Mouse (Mus musculus): ENCODE measurements around the gene Tmppe.
"Not testable (repeated sequence)": the region's sequence is repeated elsewhere in the genome, so short reads cannot be mapped to it uniquely, and the experiment has no call there.

Tmppe gene

GRCm38 (mm10) chr9:114400949-114401684, at the start of gene Tmppe, which contains the start of gene Glb1:
Tmppe (plus strand) TSS chr9:114401105.
Glb1 (plus strand) TSS chr9:114401076.
- in situ Hi-C loops (cut with MboI, MseI), result no loop called here

- in situ Hi-C loops (cut with MboI, MseI), result no loop called here
Measured at GRCm38 (mm10) chr9:114367783-114368470, 33.0 kb upstream of the Tmppe start.

GRCm38 (mm10) chr9:114368471-114368858, 32.4 kb upstream of the Tmppe start:
- in situ Hi-C loops (cut with MboI, MseI), result no loop called here

GRCm38 (mm10) chr9:114369389-114369788, 31.5 kb upstream of the Tmppe start:
- in situ Hi-C loops (cut with MboI, MseI), result not testable (repeated sequence)

GRCm38 (mm10) chr9:114371717-114372116, 29.2 kb upstream of the Tmppe start:
- in situ Hi-C loops (cut with MboI, MseI), result loop anchor here (5.0 kb wide), 1 partner anchor 279 kb away; no protein-coding TSS in a partner anchor

- in situ Hi-C loops (cut with MboI, MseI), result no loop called here
Measured at GRCm38 (mm10) chr9:114375276-114375962, 25.5 kb upstream of the Tmppe start.

GRCm38 (mm10) chr9:114377168-114377567, 23.7 kb upstream of the Tmppe start:
- in situ Hi-C loops (cut with MboI, MseI), result no loop called here

GRCm38 (mm10) chr9:114379871-114380270, 21.0 kb upstream of the Tmppe start:
- in situ Hi-C loops (cut with MboI, MseI), result loop anchor here (5.0 kb wide), 1 partner anchor 63 kb away; no protein-coding TSS in a partner anchor

GRCm38 (mm10) chr9:114380881-114381733, 19.8 kb upstream of the Tmppe start:
- in situ Hi-C loops (cut with MboI, MseI), result loop anchor here (5.0 kb wide), 1 partner anchor 64 kb away; no protein-coding TSS in a partner anchor

- in situ Hi-C loops (cut with MboI, MseI), result loop anchor here (5.0 kb wide), 1 partner anchor 66 kb away; no protein-coding TSS in a partner anchor
Measured at GRCm38 (mm10) chr9:114382936-114383710, 17.8 kb upstream of the Tmppe start.

- in situ Hi-C loops (cut with MboI, MseI), result loop anchor here (5.0 kb wide), 1 partner anchor 67 kb away; no protein-coding TSS in a partner anchor
Measured at GRCm38 (mm10) chr9:114384691-114385090, 16.2 kb upstream of the Tmppe start.

- in situ Hi-C loops (cut with MboI, MseI), result no loop called here
Measured at GRCm38 (mm10) chr9:114385160-114385559, 15.7 kb upstream of the Tmppe start.

GRCm38 (mm10) chr9:114387086-114387485, 13.8 kb upstream of the Tmppe start:
- in situ Hi-C loops (cut with MboI, MseI), result no loop called here

- in situ Hi-C loops (cut with MboI, MseI), result no loop called here
Measured at GRCm38 (mm10) chr9:114388288-114388687, 12.6 kb upstream of the Tmppe start.

- in situ Hi-C loops (cut with MboI, MseI), result no loop called here
Measured at GRCm38 (mm10) chr9:114388701-114389370, 12.1 kb upstream of the Tmppe start.

- in situ Hi-C loops (cut with MboI, MseI), result no loop called here
Measured at GRCm38 (mm10) chr9:114389371-114389904, 11.5 kb upstream of the Tmppe start.

- in situ Hi-C loops (cut with MboI, MseI), result no loop called here
Measured at GRCm38 (mm10) chr9:114389905-114390748, 10.8 kb upstream of the Tmppe start, which contains the start of gene Crtap. Crtap (minus strand) TSS chr9:114390675.

GRCm38 (mm10) chr9:114390749-114391075, 10.2 kb upstream of the Tmppe start:
- in situ Hi-C loops (cut with MboI, MseI), result no loop called here

- in situ Hi-C loops (cut with MboI, MseI), result not testable (repeated sequence)
Measured at GRCm38 (mm10) chr9:114394136-114394535, 6.8 kb upstream of the Tmppe start.

Data from regulatory T cell (primary cell).